Mouse (Mus musculus) midbrain, postnatal 0 days (tissue): Measurements from ENCODE around the gene 1700025G04Rik. TPM values are rescaled to one million over a fixed set of nuclear protein-coding genes. Genes with fewer than 3 reads are reported as not detected.
"Not testable (repeated sequence)": the region's sequence is repeated elsewhere in the genome, so short reads cannot be mapped to it uniquely, and the experiment has no call there.

Source experiments
- ATAC-seq: fragments of 200-750 bp; cut with Nextera tagmentation; 2 replicates; pipeline ENCODE4 v1.8.0; 2017; ENCODE audit warnings: moderate number of reproducible peaks, mild to moderate bottlenecking, moderate TSS enrichment, moderate library complexity; ENCODE audit not compliant: low FRiP score
- DNase-seq: peaks from one replicate; pipeline ENCODE4 v3.0.0-alpha.2; 2015; ENCODE audit warnings: low spot score
- H3K27ac ChIP-seq: fragments of 300-500 bp; sonication (generic); 2 replicates; pipeline ENCODE4 v1.5.1; 2014; ENCODE audit warnings: low read depth, mild to moderate bottlenecking, low read length, mixed read lengths
- H3K27me3 ChIP-seq: fragments of 300-500 bp; sonication (generic); 2 replicates; pipeline ENCODE4 v1.6.1; 2014; ENCODE audit warnings: low read length, control low read depth, mixed read lengths; ENCODE audit not compliant: insufficient read depth
- H3K36me3 ChIP-seq: fragments of 300-500 bp; sonication (generic); 2 replicates; pipeline ENCODE4 v1.6.1; 2014; ENCODE audit warnings: low read length, control low read depth, mixed read lengths; ENCODE audit not compliant: insufficient read depth
- H3K4me1 ChIP-seq: fragments of 300-500 bp; sonication (generic); 2 replicates; pipeline ENCODE4 v1.6.1; 2014; ENCODE audit warnings: mild to moderate bottlenecking, control low read depth, antibody characterized with exemption, low read length, mixed read lengths; ENCODE audit not compliant: insufficient read depth
- H3K4me2 ChIP-seq: fragments of 300-500 bp; sonication (generic); 2 replicates; pipeline ENCODE4 v1.6.1; 2014; ENCODE audit warnings: low read depth, mild to moderate bottlenecking, low read length, mixed read lengths; ENCODE audit not compliant: poor library complexity, severe bottlenecking
- H3K4me3 ChIP-seq: fragments of 300-500 bp; sonication (generic); 2 replicates; pipeline ENCODE4 v1.5.1; 2014; ENCODE audit warnings: low read depth, mild to moderate bottlenecking, low read length, moderate library complexity
- H3K9ac ChIP-seq: fragments of 300-500 bp; sonication (generic); replicated peaks from 2 replicates; pipeline ENCODE4 v1.6.1; 2014; ENCODE audit warnings: mild to moderate bottlenecking, low read length, moderate library complexity, mixed read lengths; ENCODE audit not compliant: poor library complexity, severe bottlenecking
- H3K9me3 ChIP-seq: fragments of 300-500 bp; sonication (generic); 2 replicates; pipeline ENCODE4 v1.6.1; 2016; ENCODE audit warnings: low read length, control low read depth
- CTCF ChIP-seq: IDR thresholded peaks from 2 replicates; pipeline ENCODE4 v1.5.1; 2016; ENCODE audit warnings: antibody characterized with exemption, mild to moderate bottlenecking
- WGBS: fragments of 180-500 bp; shearing (Covaris S2); extraction: QIAGEN DNeasy Blood & Tissue Kit; methylation state at CpG from one replicate; pipeline ENCODE4 v1.1.7; 2014; 5-methylcytosine and 5-hydroxymethylcytosine counted together
- polyA plus RNA-seq: library from polyadenylated mRNA; unstranded; fragments of >200 nt; fragmentation: Nextera tagmentation; extraction: Ambion mirVana; gene quantifications from 2 replicates; pipeline ENCODE4 v1.2.1, GENCODE M21; 2015
- total RNA-seq: library from RNA; depleted of rRNA; stranded (reverse); fragments of >200 nt; gene quantifications from 2 replicates; pipeline ENCODE4 v1.2.3, GENCODE M21; 2014

1700025G04Rik gene
- total and polyA plus RNA-seq, 2 experiments from 2014 or later = 22.6 to 24.0 TPM

GRCm38 (mm10) chr1:151807286-151807685, 282.6 kb downstream of the 1700025G04Rik start:
- no peak overlapping the region for H3K9ac ChIP-seq
- TF ChIP-seq CTCF = no peak
- no peak overlapping the region for H3K4me3 ChIP-seq
- H3K27me3 ChIP-seq = no peaks in the 10 kb centered on the region
- ATAC-seq = no peak
- H3K9me3 ChIP-seq = no peaks in the 10 kb centered on the region
- H3K4me1 ChIP-seq = no peaks in the 10 kb centered on the region
- H3K27ac ChIP-seq = no peak overlapping the region
- no peak overlapping the region for H3K4me2 ChIP-seq
- no peak for DNase-seq
- peaks cover 32% of the 10 kb centered on the region for H3K36me3 ChIP-seq
- 82% methylated on average over 5 of the region's 5 CpGs for WGBS

DNA sequence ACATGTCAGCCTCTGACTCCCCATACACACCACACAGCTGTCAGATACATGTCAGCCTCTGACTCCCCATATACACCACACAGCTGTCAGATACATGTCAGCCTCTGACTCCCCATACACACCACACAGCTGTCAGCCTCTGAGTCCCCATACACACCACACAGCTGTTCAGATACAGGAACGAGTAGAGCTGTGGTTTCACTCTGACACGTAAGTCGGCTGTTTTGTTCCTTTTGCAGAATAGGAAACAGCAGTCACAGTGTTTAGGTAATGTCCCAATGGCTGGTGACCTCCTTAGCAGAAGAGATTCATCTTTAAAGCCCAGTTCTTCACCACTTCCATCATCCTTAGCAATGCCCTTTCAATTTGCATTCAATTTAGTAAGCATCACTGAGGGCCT, 287.1 kb downstream of the 1700025G04Rik start:
- not testable (repeated sequence) for DNase-seq, H3K27ac ChIP-seq, H3K9ac ChIP-seq, H3K9me3 ChIP-seq, H3K4me1 ChIP-seq, H3K27me3 ChIP-seq, H3K4me2 ChIP-seq, H3K4me3 ChIP-seq, ATAC-seq
- WGBS = 79% methylated on average over 3 of the region's 3 CpGs
- H3K36me3 ChIP-seq = peaks cover 35% of the 10 kb centered on the region
